ENCODE assay signal across 8 mouse cellular contexts in genomic region chr5:65335298-65336074, GRCm38 (mm10). TPM values are rescaled to one million over a fixed set of nuclear protein-coding genes. Genes with fewer than 3 reads are reported as not detected.
DNase-seq lines count a peak whose midpoint lies in the region; ATAC-seq and TF ChIP-seq lines count a peak whose summit lies in the region.

Gene Rfc1, minus strand, starts transcription at chr5:65335670.

- H3K27me3 ChIP-seq in hindbrain, postnatal 0 days (ENCODE audit: insufficient read depth, low read length), result no peaks in the 10 kb centered on the region

- no peaks in the 10 kb centered on the region for H3K36me3 ChIP-seq in hindbrain, postnatal 0 days (ENCODE audit: insufficient read depth, low read length)

- DNase-seq in ZHBTc4 (ENCODE audit: low read depth, low spot score), result peak; percentile 98
- DNase-seq in gastrocnemius, adult 2 months, result peak; percentile 91
- peak; percentile 95 for DNase-seq in hindbrain, postnatal 0 days (ENCODE audit: low spot score)
- peak; percentile 90 to 92 for DNase-seq in left cerebral cortex, adult 2 months (ENCODE audit: extremely low spot score in 1 of 2, low spot score in 2 of 2)
- DNase-seq in right cerebral cortex, adult 2 months (ENCODE audit: low spot score in 2 of 2), result peak; percentile 88 to 90
- DNase-seq in urinary bladder, postnatal 14 days (ENCODE audit: low spot score), result peak; percentile 84

- peak within 1 kb of the TSS; percentile 87 for H3K27ac ChIP-seq in gastrocnemius, adult 2 months
- H3K27ac ChIP-seq in hindbrain, postnatal 0 days, result peak within 1 kb of the TSS; percentile 69
- H3K27ac ChIP-seq in left cerebral cortex, adult 2 months, result peak within 1 kb of the TSS; percentile 74

- no peaks in the 10 kb centered on the region for H3K9me3 ChIP-seq in hindbrain, postnatal 0 days (ENCODE audit: low read length)

- peak within 1 kb of the TSS; percentile 73 for H3K4me2 ChIP-seq in hindbrain, postnatal 0 days (ENCODE audit: low read depth, low read length)

- H3K4me1 ChIP-seq in hindbrain, postnatal 0 days (ENCODE audit: insufficient read depth, low read length), result no peaks in the 10 kb centered on the region

- H3K4me3 ChIP-seq in gastrocnemius, adult 2 months, result peak within 1 kb of the TSS; percentile 100
- H3K4me3 ChIP-seq in hindbrain, postnatal 0 days (ENCODE audit: low read length), result peak within 1 kb of the TSS; percentile 93
- peak within 1 kb of the TSS; percentile 100 for H3K4me3 ChIP-seq in left cerebral cortex, adult 2 months

- intact Hi-C loops in gastrocnemius, adult 2 months (cut with DNase I), result loop anchor here (1.0 kb wide), 1 partner anchor 56 kb away; the partner anchor contains the start of genes Lias and Rpl9
- intact Hi-C loops in left cerebral cortex, adult 2 months (cut with DNase I), result loop anchor here (1.0 to 5.0 kb wide), 2 partner anchors 56 to 362 kb away; partner anchors contain the start of genes Lias, Pds5a and Rpl9

- H3K9ac ChIP-seq in hindbrain, postnatal 0 days (replicated peaks; ENCODE audit: low read length), result peak within 1 kb of the TSS; percentile 83

- no peak for TF ChIP-seq CTCF in gastrocnemius, adult 2 months (IDR thresholded peaks at IDR 0.05)
- peak; percentile 10; the same call in 1 of the 2 replicates for TF ChIP-seq CTCF in hindbrain, postnatal 0 days (IDR thresholded peaks at IDR 0.05; ENCODE audit: low read depth)
- TF ChIP-seq CTCF in left cerebral cortex, adult 2 months (IDR thresholded peaks at IDR 0.05), result no peak; the same call in 1 of the 2 replicates

- ATAC-seq in common myeloid progenitor, adult 5-6 weeks (replicated peaks; ENCODE audit: low read depth, poor library complexity, severe bottlenecking), result peak; percentile 94
- peak; percentile 98 for ATAC-seq in hindbrain, postnatal 0 days
- ATAC-seq in megakaryocyte, adult 5-6 weeks (ENCODE audit: poor library complexity, severe bottlenecking), result peak; percentile 97

- WGBS in hindbrain, postnatal 0 days, result under 1% methylated on average over 64 of the region's 65 CpGs

RNA-seq across cellular contexts. Expression of gene Rfc1, which starts in this region (rescaled TPM):
- 122 and 172 TPM in 2 replicates for total RNA-seq in common myeloid progenitor, adult 5-6 weeks (2017)
- 10 to 100 TPM; 26.3 to 27.7 TPM for total RNA-seq in gastrocnemius, adult 2 months (2021)
- 18.6 and 26.0 TPM in 2 replicates for total RNA-seq in hindbrain, postnatal 0 days (2014; rRNA removed)
- 31.2 and 33.0 TPM in 2 replicates for polyA plus RNA-seq in hindbrain, postnatal 0 days (2015; fragmentation: Nextera tagmentation; extraction: Ambion mirVana)
- total RNA-seq in left cerebral cortex, adult 2 months (2021), result 10 to 100 TPM; 27.7 to 28.0 TPM
- 38.5 and 39.7 TPM in 2 replicates for total RNA-seq in megakaryocyte, adult 5-6 weeks (2015)
- total RNA-seq in megakaryocyte, adult 5-6 weeks (2017), result 77.6 and 92.3 TPM in 2 replicates

Comparison
In these comparisons a context has a peak if more than half of its experiments do, and no peak if none do; other contexts are left out.
1. Peak in every context shown above with its lines: DNase-seq, ATAC-seq, H3K4me3 ChIP-seq and H3K27ac ChIP-seq.